ENCODE assay signal across 11 mouse cellular contexts in the genomic region with DNA sequence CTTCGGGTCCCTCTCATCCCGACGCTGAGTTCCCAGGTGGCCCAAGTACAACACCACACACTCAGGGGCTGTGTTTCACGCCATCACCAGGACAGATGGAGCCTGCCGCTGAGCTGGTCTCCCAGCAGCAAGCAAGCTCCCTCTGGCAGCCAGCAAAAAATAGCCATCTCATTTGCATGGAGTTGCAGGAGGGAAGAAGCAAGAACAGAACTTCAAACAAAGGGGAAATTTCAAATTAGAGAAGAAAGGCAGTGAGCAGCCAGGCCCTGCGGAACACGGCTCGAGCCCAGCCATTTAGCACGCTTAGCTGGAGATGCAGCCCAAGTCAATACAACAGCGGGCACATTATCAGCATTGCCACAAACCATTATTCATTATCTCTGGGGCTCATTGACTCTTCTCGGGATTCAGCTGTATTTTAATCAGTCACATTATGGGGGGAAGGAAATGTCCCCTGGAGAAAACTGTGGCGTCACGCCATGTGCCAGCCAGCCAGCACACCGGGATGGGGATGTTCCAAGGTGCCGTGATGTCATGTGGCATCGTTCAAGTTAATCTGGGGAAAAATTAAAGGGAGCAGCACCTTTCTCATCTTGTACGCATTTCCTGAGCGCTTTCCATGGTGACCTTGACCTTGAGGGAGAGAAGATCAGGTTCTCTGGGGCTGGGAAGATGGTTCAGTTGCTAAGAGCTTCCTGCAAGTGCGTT.
DNase-seq lines count a peak whose midpoint lies in the region; ATAC-seq lines count a peak whose summit lies in the region.
"Had no signal": no experiment of that assay in that cellular context is flagged by ENCODE, and none has a peak within 500 bp of the region (broad histone marks: within the 10 kb centered on the region; RNA-seq: fewer than 3 reads in every experiment).

No protein-coding gene starts in this region.

- H3K4me3 ChIP-seq in forebrain, embryonic 12.5 days (replicated peaks): no peak overlapping the region
- H3K4me3 ChIP-seq in midbrain, embryonic 16.5 days (ENCODE audit: low read depth, low read length): no peak overlapping the region

- no peaks in the 10 kb centered on the region for H3K27me3 ChIP-seq in forebrain, embryonic 12.5 days
- H3K27me3 ChIP-seq in midbrain, embryonic 16.5 days (ENCODE audit: control insufficient read depth, insufficient read depth, low read depth, low read length): no peaks in the 10 kb centered on the region

- 54% methylated on average over 19 of the region's 19 CpGs for WGBS in forebrain, embryonic 12.5 days
- WGBS in midbrain, embryonic 16.5 days: 25% methylated on average over 19 of the region's 19 CpGs

- no peak overlapping the region for H3K4me2 ChIP-seq in forebrain, embryonic 12.5 days
- H3K4me2 ChIP-seq in midbrain, embryonic 16.5 days (ENCODE audit: low read length): no peak overlapping the region

- DNase-seq in Muller cell, postnatal 12 days (ENCODE audit: inconsistent ontology term): peak; percentile 29
- DNase-seq in left cerebral cortex, adult 9 months (ENCODE audit: low spot score in 2 of 2): peak; percentile 32 to 82
- no peak for DNase-seq in gastrocnemius, postnatal 14 days
- DNase-seq in gastrocnemius, postnatal 4 days (ENCODE audit: low spot score in 2 of 2): no peak
- no peak for DNase-seq in thymus, postnatal 14 days
- DNase-seq: gastrocnemius, postnatal 10 days; kidney, postnatal 36 days; thymus, postnatal 36 days had no signal

- no peak overlapping the region for H3K9ac ChIP-seq in forebrain, embryonic 12.5 days
- H3K9ac ChIP-seq in midbrain, embryonic 16.5 days (ENCODE audit: low read depth, low read length): no peak overlapping the region

- peak overlapping the region; percentile 74 for H3K27ac ChIP-seq in forebrain, embryonic 12.5 days
- peak overlapping the region; percentile 9 for H3K27ac ChIP-seq in midbrain, embryonic 16.5 days (ENCODE audit: low read length)

- peaks cover 35% of the 10 kb centered on the region for H3K4me1 ChIP-seq in forebrain, embryonic 12.5 days
- H3K4me1 ChIP-seq in midbrain, embryonic 16.5 days (ENCODE audit: control insufficient read depth, insufficient read depth, low read length): peaks cover 26% of the 10 kb centered on the region

- no peaks in the 10 kb centered on the region for H3K36me3 ChIP-seq in forebrain, embryonic 12.5 days (replicated peaks)
- no peaks in the 10 kb centered on the region for H3K36me3 ChIP-seq in midbrain, embryonic 16.5 days (ENCODE audit: control insufficient read depth, insufficient read depth, low read length)

- peak; percentile 53; the same call in 1 of the 2 replicates for ATAC-seq in forebrain, embryonic 12.5 days (ENCODE audit: low FRiP score)
- peak; percentile 57; the same call in 1 of the 2 replicates for ATAC-seq in midbrain, embryonic 16.5 days
- no peak for ATAC-seq in activated CD4-positive, CD25-positive, alpha-beta regulatory T cell, adult 4 months

- intact Hi-C loops in gastrocnemius, postnatal 14 days (cut with DNase I; ENCODE audit: low total_unique reads): no loop called here

- no peaks in the 10 kb centered on the region for H3K9me3 ChIP-seq in forebrain, embryonic 12.5 days
- no peaks in the 10 kb centered on the region for H3K9me3 ChIP-seq in midbrain, embryonic 16.5 days (replicated peaks; ENCODE audit: control insufficient read depth, low read length, poor library complexity, severe bottlenecking)

Comparison
In these comparisons a context has a peak if more than half of its experiments do, and no peak if none do; other contexts are left out.
1. DNase-seq: peak in Muller cell, postnatal 12 days (single experiment) and left cerebral cortex, adult 9 months (2 of 2); none in gastrocnemius, postnatal 14 days (single experiment), gastrocnemius, postnatal 4 days (0 of 2) and thymus, postnatal 14 days (single experiment).